Mouse (Mus musculus): ENCODE data around the gene Samd15. TPM values are rescaled to one million over a fixed set of nuclear protein-coding genes. Genes with fewer than 3 reads are reported as not detected.

The Samd15 gene
- total RNA-seq, 2 experiments from 2014 or later, result not detected

DNA sequence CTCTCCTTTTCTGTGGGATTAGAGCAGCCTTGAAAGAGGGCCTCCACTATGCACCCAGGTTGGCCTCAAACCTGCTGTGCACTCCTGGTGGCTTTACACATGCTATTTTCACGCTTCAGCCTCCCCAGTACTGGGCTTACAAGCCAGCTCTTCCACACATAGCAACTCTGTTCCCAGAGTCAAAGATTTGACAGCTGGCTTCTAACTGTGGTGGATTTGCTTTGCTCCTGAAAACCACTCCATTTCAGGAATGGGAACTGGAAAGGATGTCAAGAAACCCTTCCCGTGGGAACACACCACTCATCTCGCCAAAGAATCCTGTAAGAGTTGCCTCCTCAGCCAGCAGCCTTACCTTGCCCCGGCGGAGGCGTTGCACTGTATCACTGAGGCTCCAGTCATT, 54.4 kb downstream of the Samd15 start:
- Histone ChIP-seq H3K4me3 (no peak overlapping the region), H3K27ac (no peak overlapping the region)
- intact Hi-C loops (cut with DNase I), result no loop called here
- TF ChIP-seq CTCF (IDR thresholded peaks at IDR 0.05), result no peak
- no peak for DNase-seq

DNA sequence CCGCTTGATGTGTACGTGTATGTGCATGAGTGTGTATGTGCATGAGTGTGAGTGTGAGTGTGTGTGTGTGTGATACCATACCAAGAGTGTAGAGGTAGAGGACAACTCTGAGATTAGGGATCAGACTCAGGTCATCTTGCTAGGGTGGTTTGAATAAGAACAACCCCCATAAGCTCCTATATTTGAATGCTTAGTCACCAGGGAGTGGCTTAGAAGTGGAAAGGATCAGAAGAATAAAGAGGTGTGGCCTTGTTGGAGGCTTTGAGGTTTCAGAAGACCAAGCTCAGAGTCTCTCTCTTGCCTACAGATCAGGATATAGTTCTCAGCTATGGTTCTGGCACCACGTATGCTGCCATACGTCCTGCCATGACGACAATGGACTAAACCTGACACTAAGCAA, 57.1 kb downstream of the Samd15 start:
- H3K27ac ChIP-seq, result no peak overlapping the region
- intact Hi-C loops (cut with DNase I), result no loop called here
- no peak for DNase-seq
- no peak for TF ChIP-seq CTCF (IDR thresholded peaks at IDR 0.05)
- no peak overlapping the region for H3K4me3 ChIP-seq

DNA sequence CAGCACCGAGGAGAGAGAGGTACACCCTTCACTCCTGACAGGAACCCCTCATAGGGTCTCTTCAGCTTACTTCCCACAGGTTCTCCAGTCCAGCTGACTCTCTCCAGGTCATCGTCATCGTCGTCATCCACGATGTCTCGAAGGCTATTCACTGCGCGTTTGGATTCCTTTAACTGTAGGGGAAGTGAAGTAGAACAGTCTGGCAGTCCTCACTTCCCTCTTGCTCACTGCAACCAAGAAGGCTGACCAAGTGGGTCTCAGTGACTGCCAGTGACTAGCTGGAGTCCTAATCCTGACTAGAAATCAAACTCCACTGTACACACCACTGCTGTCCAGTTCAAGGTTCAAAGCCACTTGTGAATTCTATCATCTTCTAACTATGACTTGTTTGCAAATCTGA, 61.0 kb downstream of the Samd15 start:
- TF ChIP-seq CTCF (IDR thresholded peaks at IDR 0.05), result no peak
- intact Hi-C loops (cut with DNase I), result loop anchor here (10.0 kb wide), 1 partner anchor 266 kb away; the partner anchor contains the start of gene Zdhhc22
- Histone ChIP-seq H3K4me3 (no peak overlapping the region), H3K27ac (no peak overlapping the region)
- DNase-seq, result no peak

Other genes starting within 250 kb of the Samd15 start
- gene Zdhhc22, start 209.3 kb upstream of the Samd15 start, total RNA-seq (2021), result not detected
- not detected for gene Tmem63c, start 178.4 kb upstream of the Samd15 start, total RNA-seq (2021)
- gene Ngb, start 97.2 kb upstream of the Samd15 start, total RNA-seq (2021), result under 1 TPM; 0.14 to 0.20 TPM
- 10 to 100 TPM; 33.1 to 40.2 TPM for gene Gstz1, start 52.6 kb upstream of the Samd15 start, total RNA-seq (2021)
- gene Pomt2, start 51.8 kb upstream of the Samd15 start, total RNA-seq (2021), result 1 to 10 TPM; 6.2 to 6.3 TPM
- gene Tmed8, start 731 bp downstream of the Samd15 start, total RNA-seq (2021), result 1 to 10 TPM; 1.6 to 2.2 TPM
- gene Noxred1, start 39.0 kb downstream of the Samd15 start, total RNA-seq (2021), result 1 to 10 TPM in 1 of 2 experiments, under 1 TPM in 1; 0.26 to 1.1 TPM
- 1 to 10 TPM; 7.3 to 9.5 TPM for gene Vipas39, start 66.5 kb downstream of the Samd15 start, total RNA-seq (2021)
- gene Ahsa1, start 66.8 kb downstream of the Samd15 start, total RNA-seq (2021), result 100 to 1,000 TPM; 120 to 154 TPM
- gene Ism2, start 100.0 kb downstream of the Samd15 start, total RNA-seq (2021), result not detected
- 1 to 10 TPM; 6.4 to 8.5 TPM for gene Sptlc2, start 188.6 kb downstream of the Samd15 start, total RNA-seq (2021)
- 100 to 1,000 TPM; 141 to 180 TPM for gene Slirp, start 244.2 kb downstream of the Samd15 start, total RNA-seq (2021)
- gene Alkbh1, start 244.3 kb downstream of the Samd15 start, total RNA-seq (2021), result 1 to 10 TPM; 6.4 to 8.3 TPM